Mouse (Mus musculus) MEL (cell line): Measurements from ENCODE around the gene Pbx4. TPM values are rescaled to one million over a fixed set of nuclear protein-coding genes. Genes with fewer than 3 reads are reported as not detected.

Source experiments
- DNase-seq: peaks from one replicate; pipeline ENCODE4 v3.0.0; 2011; ENCODE audit warnings: low read depth, low spot score
- H3K27ac ChIP-seq: 2 replicates; pipeline ENCODE4 v1.5.1; 2012; ENCODE audit warnings: low read depth, mild to moderate bottlenecking, control low read depth, low read length, moderate library complexity; ENCODE audit not compliant: control insufficient read depth
- H3K27me3 ChIP-seq, 2 experiments: fragments of 150-350 bp in 1 of 2; sonication (generic) in 1 of 2; 2 replicates each; pipeline ENCODE4 v1.6.1; 2012; ENCODE audit warnings: low read length in 2 of 2, mild to moderate bottlenecking in 2 of 2, improper control_type of control experiment in 1 of 2, moderate library complexity in 1 of 2; ENCODE audit not compliant: insufficient read depth in 2 of 2, control insufficient read depth in 1 of 2
- H3K36me3 ChIP-seq, 2 experiments: 2 replicates each; pipeline ENCODE4 v1.6.1; 2012 to 2014; ENCODE audit warnings: low read length in 2 of 2, improper control_type of control experiment in 1 of 2, inconsistent platforms in 1 of 2, mild to moderate bottlenecking in 1 of 2; ENCODE audit not compliant: insufficient read depth in 2 of 2, control insufficient read depth in 1 of 2
- H3K4me1 ChIP-seq, 2 experiments: fragments of 150-350 bp in 1 of 2; sonication (generic) in 1 of 2; 2 replicates each; pipeline ENCODE4 v1.6.1; 2012; ENCODE audit warnings: low read length in 2 of 2, improper control_type of control experiment in 1 of 2, mild to moderate bottlenecking in 1 of 2; ENCODE audit not compliant: insufficient read depth in 2 of 2, control insufficient read depth in 1 of 2
- H3K4me3 ChIP-seq, 2 experiments: fragments of 150-350 bp in 1 of 2; sonication (generic) in 1 of 2; 2 replicates each; pipeline ENCODE4 v1.5.1; 2012; ENCODE audit warnings: low read depth in 2 of 2, low read length in 2 of 2, mild to moderate bottlenecking in 2 of 2, moderate library complexity in 2 of 2, control low read depth in 1 of 2, improper control_type of control experiment in 1 of 2; ENCODE audit not compliant: control insufficient read depth in 1 of 2, insufficient read depth in 1 of 2
- H3K79me2 ChIP-seq: 2 replicates; pipeline ENCODE4 v1.6.1; 2012; ENCODE audit warnings: mild to moderate bottlenecking, low read length, moderate library complexity; ENCODE audit not compliant: control insufficient read depth, poor library complexity, insufficient read depth
- H3K9ac ChIP-seq: 2 replicates; pipeline ENCODE4 v1.6.1; 2012; ENCODE audit warnings: low read depth, mild to moderate bottlenecking, control low read depth, low read length, moderate library complexity; ENCODE audit not compliant: control insufficient read depth, poor library complexity, severe bottlenecking
- H3K9me3 ChIP-seq: fragments of 150-350 bp; sonication (generic); replicated peaks from 2 replicates; pipeline ENCODE4 v1.6.1; 2012; ENCODE audit warnings: mild to moderate bottlenecking, low read length, improper control_type of control experiment, moderate library complexity; ENCODE audit not compliant: insufficient read depth
- CHD1 ChIP-seq: IDR thresholded peaks from 2 replicates; pipeline ENCODE4 v1.6.1; 2012; ENCODE audit warnings: low read depth, mild to moderate bottlenecking, inconsistent platforms, low read length, improper control_type of control experiment
- E2F4 ChIP-seq: IDR thresholded peaks from 2 replicates; pipeline ENCODE4 v1.6.1; 2011; ENCODE audit warnings: low read depth, low read length, improper control_type of control experiment, borderline replicate concordance
- HCFC1 ChIP-seq: IDR thresholded peaks from 2 replicates; pipeline ENCODE4 v1.6.1; 2012; ENCODE audit warnings: low read depth, mild to moderate bottlenecking, inconsistent platforms, low read length, improper control_type of control experiment, moderate library complexity
- KAT2A ChIP-seq: conservative IDR thresholded peaks from 2 replicates; pipeline ENCODE4 v1.6.1; 2012; ENCODE audit warnings: low read depth, low read length, improper control_type of control experiment, inconsistent platforms
- MAFK ChIP-seq: IDR thresholded peaks from 2 replicates; pipeline ENCODE4 v1.6.1; 2011; ENCODE audit warnings: low read depth, mild to moderate bottlenecking, low read length, improper control_type of control experiment, borderline replicate concordance
- MAZ ChIP-seq: IDR thresholded peaks from 2 replicates; pipeline ENCODE4 v1.6.1; 2012; ENCODE audit warnings: low read depth, mild to moderate bottlenecking, inconsistent platforms, low read length, improper control_type of control experiment
- MEF2A ChIP-seq: IDR thresholded peaks from 2 replicates; pipeline ENCODE4 v1.6.1; 2014; ENCODE audit warnings: low read depth, mild to moderate bottlenecking, inconsistent platforms, low read length, improper control_type of control experiment; ENCODE audit not compliant: poor library complexity, insufficient replicate concordance, severe bottlenecking; ENCODE audit errors: extremely low read depth
- MXI1 ChIP-seq: IDR thresholded peaks from 2 replicates; pipeline ENCODE4 v1.6.1; 2011; ENCODE audit warnings: mild to moderate bottlenecking, low read depth, low read length, improper control_type of control experiment
- MYB ChIP-seq: IDR thresholded peaks from 2 replicates; pipeline ENCODE4 v1.6.1; 2011; ENCODE audit warnings: mild to moderate bottlenecking, low read depth, low read length, improper control_type of control experiment
- NELFE ChIP-seq: IDR thresholded peaks from 2 replicates; pipeline ENCODE4 v1.6.1; 2011; ENCODE audit warnings: low read depth, low read length, improper control_type of control experiment
- NRF1 ChIP-seq: IDR thresholded peaks from 2 replicates; pipeline ENCODE4 v1.6.1; 2014; ENCODE audit warnings: low read depth, mild to moderate bottlenecking, inconsistent platforms, low read length, improper control_type of control experiment, moderate library complexity; ENCODE audit not compliant: poor library complexity, insufficient read depth, severe bottlenecking
- POLR2A ChIP-seq, 2 experiments: IDR thresholded peaks; 2 replicates each; pipeline ENCODE4 v1.6.1; 2011 to 2012; ENCODE audit warnings: low read length in 2 of 2, mild to moderate bottlenecking in 2 of 2, control low read depth in 1 of 2, improper control_type of control experiment in 1 of 2, low read depth in 1 of 2, moderate library complexity in 1 of 2; ENCODE audit not compliant: control insufficient read depth in 1 of 2, insufficient read depth in 1 of 2, poor library complexity in 1 of 2
- POLR2AphosphoS2 ChIP-seq: IDR thresholded peaks from 2 replicates; pipeline ENCODE4 v1.6.1; 2011; ENCODE audit warnings: low read length, improper control_type of control experiment
- TBP ChIP-seq: IDR thresholded peaks from 2 replicates; pipeline ENCODE4 v1.8.0; 2011; ENCODE audit warnings: low read depth, low read length, improper control_type of control experiment
- UBTF ChIP-seq: IDR thresholded peaks from 2 replicates; pipeline ENCODE4 v1.6.1; 2012; ENCODE audit warnings: low read depth, mild to moderate bottlenecking, inconsistent platforms, low read length, improper control_type of control experiment, moderate library complexity, borderline replicate concordance; ENCODE audit not compliant: insufficient read depth
- USF1 ChIP-seq: IDR thresholded peaks from 2 replicates; pipeline ENCODE4 v1.6.1; 2014; ENCODE audit warnings: low read depth, mild to moderate bottlenecking, inconsistent platforms, low read length, improper control_type of control experiment, moderate library complexity
- ZKSCAN1 ChIP-seq: IDR thresholded peaks from 2 replicates; pipeline ENCODE4 v1.6.1; 2012; ENCODE audit warnings: low read depth, mild to moderate bottlenecking, inconsistent platforms, low read length, improper control_type of control experiment, moderate library complexity
- ZNF384 ChIP-seq: IDR thresholded peaks from 2 replicates; pipeline ENCODE4 v1.6.1; 2012; ENCODE audit warnings: low read depth, mild to moderate bottlenecking, inconsistent platforms, low read length, improper control_type of control experiment
- polyA plus RNA-seq, 2 experiments: library from polyadenylated mRNA; stranded (reverse) in 1 of 2; unstranded in 1 of 2; fragments of >175 nt in 1 of 2; fragments of >200 nt in 1 of 2; gene quantifications; 2 replicates each; pipeline versions ENCODE4 v1.2.1 to v1.2.4; 2012; ENCODE audit warnings: low replicate concordance in 2 of 2, low read depth in 1 of 2; ENCODE audit not compliant: insufficient read length in 2 of 2, insufficient read depth in 1 of 2, missing spikeins in 1 of 2
- total RNA-seq: library from RNA; depleted of rRNA; stranded (reverse); fragments of 300-350 nt; gene quantifications from 2 replicates; pipeline ENCODE4 v1.2.3, GENCODE M21; 2012

The Pbx4 gene
- total and polyA plus RNA-seq, 3 experiments, result 9.3 to 15.6 TPM; not detected in 1

DNA sequence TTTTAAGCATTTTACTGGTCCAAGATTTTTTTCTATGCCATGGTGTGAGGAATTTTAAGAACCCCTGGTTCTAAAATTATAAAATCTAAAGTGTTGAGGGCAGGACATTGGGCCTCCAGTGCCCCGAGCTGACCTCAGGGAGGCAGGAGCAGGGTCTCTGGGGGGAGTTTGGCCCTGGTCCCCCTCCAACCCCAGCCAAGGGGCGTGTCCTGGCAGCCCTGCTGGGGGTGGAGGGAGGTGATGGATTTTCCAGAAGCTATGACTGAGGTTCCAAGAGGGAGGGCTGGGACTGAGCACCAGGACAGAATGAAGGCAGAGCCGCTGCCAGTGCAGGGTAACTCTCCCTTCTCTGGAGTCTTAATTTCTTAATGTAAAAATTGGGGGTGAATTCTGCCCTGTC, 45.7 kb downstream of the Pbx4 start:
- no peaks in the 10 kb centered on the region for H3K27me3 ChIP-seq

DNA sequence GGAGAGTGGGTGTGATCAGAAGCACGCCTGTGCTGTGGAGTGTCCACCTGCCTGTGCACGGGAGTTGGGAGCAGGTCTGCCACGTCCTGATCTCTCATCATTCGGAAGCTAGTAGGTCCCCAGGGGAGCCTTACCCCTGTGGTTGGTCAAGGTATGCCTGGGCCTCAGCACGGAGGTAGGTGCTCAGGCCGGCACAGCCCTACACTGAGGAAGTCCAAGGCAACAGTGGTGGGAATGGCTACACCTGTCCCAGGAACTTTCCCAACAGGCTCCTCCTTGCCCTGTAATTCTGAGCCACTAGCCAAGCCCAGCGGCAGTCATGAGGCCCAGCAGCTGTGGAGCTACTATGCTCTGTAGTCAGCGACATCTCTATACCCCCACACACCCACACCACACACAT, 47.4 kb downstream of the Pbx4 start:
- TF ChIP-seq UBTF (no peak), E2F4 (no peak)

More for the DNA sequence above, 45.7 kb downstream of the Pbx4 start:
- no peak overlapping the region for H3K27ac ChIP-seq
- H3K9me3 ChIP-seq, result no peaks in the 10 kb centered on the region
- H3K79me2 ChIP-seq, result no peaks in the 10 kb centered on the region
- H3K4me3 ChIP-seq, result no peak overlapping the region
- TF ChIP-seq MXI1 (no peak), POLR2AphosphoS2 (no peak), MAZ (no peak), ZKSCAN1 (no peak), NRF1 (no peak), KAT2A (no peak), E2F4 (no peak), CHD1 (no peak), ZNF384 (no peak), UBTF (no peak), POLR2A (IDR thresholded peaks at IDR 0.05; ENCODE audit: control insufficient read depth in 1 of 2, insufficient read depth in 1 of 2, low read depth in 1 of 2, low read length in 2 of 2, poor library complexity in 1 of 2) (no peak), MYB (no peak), TBP (no peak), MEF2A (no peak), NELFE (no peak), HCFC1 (no peak), MAFK (no peak), USF1 (no peak)
- no peaks in the 10 kb centered on the region for H3K36me3 ChIP-seq
- DNase-seq, result no peak
- no peaks in the 10 kb centered on the region for H3K4me1 ChIP-seq
- no peak overlapping the region for H3K9ac ChIP-seq

More for the DNA sequence above, 47.4 kb downstream of the Pbx4 start:
- no peaks in the 10 kb centered on the region for H3K4me1 ChIP-seq
- no peaks in the 10 kb centered on the region for H3K27me3 ChIP-seq
- no peaks in the 10 kb centered on the region for H3K36me3 ChIP-seq
- no peak for DNase-seq
- no peak overlapping the region for H3K27ac ChIP-seq
- no peaks in the 10 kb centered on the region for H3K79me2 ChIP-seq
- no peaks in the 10 kb centered on the region for H3K9me3 ChIP-seq
- H3K9ac ChIP-seq, result no peak overlapping the region
- H3K4me3 ChIP-seq, result no peak overlapping the region
